Mouse (Mus musculus) spleen, embryonic (tissue): Measurements from ENCODE around the gene Sdccag8.
"Not testable (repeated sequence)": the region's sequence is repeated elsewhere in the genome, so short reads cannot be mapped to it uniquely, and the experiment has no call there.

Experiments used
- CTCF ChIA-PET: fragments of 350-600 bp; sonication (Branson Sonifier 250); formaldehyde crosslinking; loops from one replicate; lab custom pipeline; 2022; lab: Charles Lee

Gene Sdccag8

GRCm38 (mm10) chr1:176939901-176940341, 125.5 kb downstream of the Sdccag8 start:
- CTCF ChIA-PET = interaction anchor here (0.6 kb wide), 1 partner anchor 59 kb away, joined by 4 read pairs; no protein-coding TSS in a partner anchor

GRCm38 (mm10) chr1:176941286-176941990, 127.0 kb downstream of the Sdccag8 start:
- CTCF ChIA-PET = not testable (repeated sequence)

GRCm38 (mm10) chr1:176943126-176943525, 128.7 kb downstream of the Sdccag8 start:
- CTCF ChIA-PET = no interaction called here

- CTCF ChIA-PET = no interaction called here
These were observed 129.5 kb downstream of the Sdccag8 start for GRCm38 (mm10) chr1:176943987-176944386.

- CTCF ChIA-PET = interaction anchor here (0.6 kb wide), 1 partner anchor 160 kb away, joined by 3 read pairs; no protein-coding TSS in a partner anchor
These were observed 130.2 kb downstream of the Sdccag8 start for GRCm38 (mm10) chr1:176944458-176945174.

- CTCF ChIA-PET = interaction anchor here (0.6 kb wide), 1 partner anchor 160 kb away, joined by 3 read pairs; no protein-coding TSS in a partner anchor
These were observed 130.7 kb downstream of the Sdccag8 start for GRCm38 (mm10) chr1:176945175-176945540.

DNA sequence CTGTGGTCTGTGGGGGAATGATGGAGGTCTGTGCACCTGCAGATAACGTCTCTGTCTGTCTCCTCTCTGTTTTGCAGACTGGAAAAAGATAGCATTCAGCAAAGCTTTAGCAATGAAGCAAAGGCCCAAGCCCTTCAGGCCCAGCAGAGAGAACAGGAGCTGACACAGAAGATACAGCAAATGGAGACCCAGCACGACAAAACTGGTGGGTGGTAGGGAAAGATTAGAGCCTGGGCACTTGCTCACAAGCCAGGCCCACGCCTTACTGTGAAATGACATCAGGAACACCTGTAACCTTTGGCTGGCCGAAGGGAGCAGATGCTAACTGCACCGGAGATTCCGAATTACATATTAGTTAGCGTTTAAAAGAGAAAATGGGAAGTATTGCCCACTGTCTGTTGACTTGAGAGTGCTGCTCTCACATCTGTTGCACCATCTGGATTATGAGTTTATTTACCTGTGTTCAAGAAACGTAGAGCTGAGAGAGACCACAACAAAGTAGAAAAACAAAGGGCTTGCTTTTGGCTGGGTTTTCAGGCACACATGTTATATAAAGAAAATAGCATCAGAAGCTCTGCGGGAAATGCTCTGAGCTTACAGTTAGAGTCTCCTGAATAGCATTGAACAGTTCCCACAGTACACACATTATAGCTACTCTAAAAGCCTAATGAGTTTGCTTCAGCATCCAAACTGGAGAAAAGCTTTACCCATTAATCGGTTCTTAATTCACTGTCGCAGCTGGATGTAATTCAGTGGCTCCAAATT, 131.8 kb downstream of the Sdccag8 start:
- CTCF ChIA-PET = no interaction called here

DNA sequence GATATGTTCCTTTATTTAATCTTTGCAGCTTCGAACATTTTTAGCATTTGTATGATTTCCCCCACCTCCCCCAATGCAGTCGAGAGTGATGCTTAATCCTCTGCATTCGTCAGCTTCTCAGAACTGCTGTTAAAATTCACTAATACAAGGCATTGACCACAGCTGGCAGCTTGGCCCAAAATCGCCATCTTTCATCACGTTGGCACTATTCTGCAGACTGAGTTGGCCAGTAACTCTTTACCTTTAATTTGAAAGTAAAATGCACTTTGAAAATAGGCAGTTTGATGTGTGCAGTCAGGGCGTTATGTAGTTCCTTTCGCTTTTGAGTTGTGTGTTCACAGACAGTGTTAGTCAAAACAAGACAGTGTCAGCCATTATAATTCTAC, 132.3 kb downstream of the Sdccag8 start:
- CTCF ChIA-PET = no interaction called here

DNA sequence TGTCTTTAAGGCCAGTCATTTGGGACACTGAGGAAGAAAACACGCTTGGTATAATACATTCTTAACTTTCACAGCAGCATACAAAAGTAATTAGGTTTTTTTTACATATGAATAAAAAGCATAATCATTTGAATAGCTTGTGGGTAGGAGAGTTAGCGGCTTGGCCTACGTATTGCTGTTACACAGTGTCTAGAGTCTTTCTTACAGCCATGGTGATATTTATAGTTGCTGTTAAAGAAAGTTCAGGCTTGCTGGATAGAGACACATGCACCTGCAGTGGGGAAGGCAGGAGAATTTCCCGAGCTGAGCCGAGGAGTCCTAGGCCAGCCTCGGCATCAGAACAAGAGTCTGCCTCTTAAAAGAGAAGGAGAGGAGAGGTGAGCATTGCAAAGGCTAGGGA, 134.4 kb downstream of the Sdccag8 start:
- CTCF ChIA-PET = no interaction called here

DNA sequence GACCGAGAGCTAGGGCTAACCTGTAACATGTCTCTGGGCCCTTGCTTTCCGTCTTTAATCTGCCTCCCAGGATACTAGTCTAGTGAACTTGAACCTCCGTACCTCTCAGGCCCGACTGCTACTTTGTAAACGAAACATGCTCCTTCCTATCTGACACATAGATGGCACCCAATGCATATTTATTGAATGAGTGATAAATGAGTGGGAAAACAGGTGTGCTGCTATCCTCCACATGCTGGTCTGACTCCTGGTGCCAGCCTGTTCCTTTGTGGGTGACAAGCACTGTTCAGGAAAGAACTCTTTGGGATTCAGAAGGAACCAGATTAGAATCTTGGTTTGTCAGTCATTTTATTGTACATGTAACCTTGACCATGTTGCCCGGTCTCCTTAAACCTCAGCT, 134.9 kb downstream of the Sdccag8 start:
- CTCF ChIA-PET = interaction anchor here (0.7 kb wide), 1 partner anchor 75 kb away, joined by 5 read pairs; no protein-coding TSS in a partner anchor

GRCm38 (mm10) chr1:176950061-176950460, 135.6 kb downstream of the Sdccag8 start:
- CTCF ChIA-PET = no interaction called here

GRCm38 (mm10) chr1:176951836-176952235, 137.4 kb downstream of the Sdccag8 start:
- CTCF ChIA-PET = no interaction called here

- CTCF ChIA-PET = no interaction called here
These were observed 143.9 kb downstream of the Sdccag8 start for GRCm38 (mm10) chr1:176958311-176958710.

DNA sequence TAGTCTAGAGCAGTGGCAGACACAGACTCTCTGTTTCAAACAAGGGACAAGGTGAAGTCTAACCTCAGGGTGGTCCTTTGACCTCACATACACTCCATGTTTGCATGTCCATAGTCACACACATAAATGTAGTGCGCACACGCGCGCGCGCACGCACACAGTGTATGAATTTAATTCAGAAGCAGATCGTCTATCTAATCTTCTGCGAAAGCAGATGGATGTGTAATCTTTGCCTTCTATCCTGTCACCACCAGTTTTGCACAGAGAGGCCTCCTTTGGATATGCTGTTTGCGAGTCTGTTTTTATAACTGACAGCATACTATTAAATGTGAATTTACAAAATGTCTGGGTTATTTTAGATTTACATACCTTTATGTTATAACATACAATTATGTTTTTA, 147.3 kb downstream of the Sdccag8 start:
- CTCF ChIA-PET = no interaction called here

GRCm38 (mm10) chr1:176962894-176963293, 148.4 kb downstream of the Sdccag8 start:
- CTCF ChIA-PET = no interaction called here

DNA sequence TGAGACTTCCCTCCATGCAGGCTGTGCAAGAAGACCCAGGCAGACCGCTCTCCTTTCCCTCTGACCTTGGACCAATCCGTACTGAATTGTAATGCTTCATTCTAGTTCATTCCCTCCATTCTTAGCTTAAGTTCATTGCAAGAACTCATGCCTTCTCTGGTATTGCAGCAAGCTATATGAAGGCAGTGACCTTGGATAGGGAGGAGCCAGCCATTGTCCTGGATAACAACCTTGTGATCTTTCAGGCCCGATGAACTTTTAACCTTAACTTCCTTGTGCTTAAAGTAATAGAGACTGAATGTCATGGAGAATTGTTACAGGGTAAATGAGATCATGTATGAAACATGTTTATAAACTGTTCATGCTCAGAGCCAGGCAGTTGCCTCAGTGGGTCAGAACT, 152.8 kb downstream of the Sdccag8 start:
- CTCF ChIA-PET = no interaction called here

GRCm38 (mm10) chr1:176970635-176971478, 156.4 kb downstream of the Sdccag8 start:
- CTCF ChIA-PET = no interaction called here

DNA sequence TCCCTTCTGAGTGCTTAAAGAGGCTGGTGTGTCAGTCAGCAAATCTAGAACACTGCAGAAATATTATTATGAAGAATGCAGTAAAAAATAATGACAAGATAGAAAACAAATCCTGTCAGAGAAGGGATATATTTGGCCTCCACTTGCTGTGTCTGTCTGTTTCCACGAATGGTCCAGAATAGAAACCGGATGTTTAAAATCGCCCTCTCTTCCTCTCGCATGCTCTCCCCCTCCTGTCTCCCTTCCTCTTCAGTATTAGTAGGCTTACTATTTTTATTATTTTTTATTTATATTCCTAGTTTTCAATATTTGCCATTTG, 157.0 kb downstream of the Sdccag8 start:
- CTCF ChIA-PET = no interaction called here

DNA sequence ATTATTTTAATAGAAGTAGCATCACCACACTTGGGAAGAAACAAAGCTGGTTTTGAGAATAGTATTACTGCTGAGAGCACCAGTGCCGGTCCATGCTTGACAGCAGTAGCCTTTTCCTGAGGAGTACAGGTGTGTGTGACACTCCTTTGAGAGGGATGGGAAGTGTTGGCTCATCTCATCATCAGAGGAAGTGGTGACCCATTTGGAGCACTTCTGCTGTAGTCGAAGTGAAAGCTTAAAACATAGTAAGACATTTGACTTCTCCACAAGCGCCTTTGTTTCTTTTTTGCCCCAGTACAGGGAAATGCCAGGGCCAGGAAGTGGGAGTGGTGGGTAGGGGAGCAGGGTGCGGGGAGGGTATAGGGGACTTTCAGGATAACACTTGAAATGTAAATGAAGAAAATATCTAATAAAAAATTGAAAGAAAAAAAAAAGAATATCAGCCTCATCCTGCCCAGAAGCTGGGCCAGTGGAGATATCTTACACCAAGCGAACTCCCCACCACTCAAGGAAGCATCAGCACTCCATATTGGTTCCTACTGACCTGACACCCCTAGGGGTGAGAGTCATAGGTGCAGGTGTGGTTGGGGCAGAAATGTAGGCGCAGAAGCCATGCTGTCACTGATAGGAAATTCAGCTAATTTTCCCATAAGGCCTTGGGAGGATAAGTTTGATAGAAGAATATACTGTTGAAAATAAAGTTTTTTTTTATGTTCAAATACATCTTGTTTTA, 159.1 kb downstream of the Sdccag8 start:
- CTCF ChIA-PET = no interaction called here

GRCm38 (mm10) chr1:176979235-176979634, 164.8 kb downstream of the Sdccag8 start:
- CTCF ChIA-PET = no interaction called here

DNA sequence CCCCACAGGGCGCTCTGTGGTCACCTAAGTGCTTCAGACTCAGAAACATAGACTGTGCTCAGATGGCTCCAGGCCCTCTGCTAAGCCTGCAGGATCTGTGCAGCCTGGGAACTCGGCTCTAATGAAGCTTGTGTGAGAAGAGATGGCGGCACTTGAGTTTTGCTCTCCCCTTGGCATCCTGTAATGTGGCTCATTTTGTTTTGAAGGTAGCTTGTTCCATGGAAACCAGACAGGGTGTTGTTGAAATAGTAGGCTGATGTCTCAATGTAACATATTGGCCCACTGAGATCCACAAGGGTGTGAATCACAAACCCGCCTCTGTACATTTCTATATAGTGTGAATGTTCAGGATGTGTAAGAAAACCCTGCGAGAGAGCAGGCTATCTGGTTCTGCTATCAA, 165.7 kb downstream of the Sdccag8 start:
- CTCF ChIA-PET = interaction anchor here (0.6 kb wide), 1 partner anchor 12 kb away, joined by 3 read pairs; no protein-coding TSS in a partner anchor
